Mouse (Mus musculus): ENCODE results near the gene Dcakd.

Gene Dcakd

DNA sequence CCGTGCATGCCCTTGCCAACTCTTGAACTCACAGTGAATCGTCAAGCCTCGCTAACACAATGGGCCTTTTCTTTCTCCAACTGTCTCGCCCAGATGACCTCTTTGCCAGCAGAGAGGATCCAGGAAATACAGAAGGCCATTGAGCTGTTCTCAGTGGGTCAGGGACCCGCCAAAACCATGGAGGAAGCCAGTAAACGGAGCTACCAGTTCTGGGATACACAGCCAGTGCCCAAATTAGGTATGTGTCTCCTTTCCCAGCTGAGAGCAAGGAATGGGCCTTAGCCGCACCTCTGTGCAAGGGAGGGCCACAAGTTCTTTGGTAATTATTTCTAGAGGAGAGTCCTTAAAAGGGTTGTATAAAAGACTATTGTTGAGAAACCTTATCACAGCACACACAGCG lies 18.2 kb upstream of the Dcakd start:
- no peak for DNase-seq

DNA sequence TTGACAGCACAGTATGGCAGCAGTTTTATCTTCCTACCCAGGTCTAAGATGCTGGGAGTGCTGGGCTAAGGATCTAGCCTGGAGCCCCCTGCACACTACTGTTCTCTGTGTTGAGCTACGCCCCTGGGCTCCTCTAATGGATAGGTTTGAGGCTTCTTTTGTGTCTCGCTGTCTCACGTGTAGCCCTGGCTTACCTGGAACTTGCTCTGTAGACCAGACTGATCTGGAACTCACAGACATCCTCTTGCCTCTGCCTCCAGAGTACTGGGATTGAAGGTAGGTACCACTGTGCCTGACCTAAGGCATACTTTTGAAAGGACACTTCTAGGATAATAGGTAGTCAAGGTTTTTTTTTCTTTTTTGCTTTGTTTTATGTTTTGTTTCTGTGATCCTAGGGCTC lies 15.8 kb upstream of the Dcakd start:
- no peak for DNase-seq

DNA sequence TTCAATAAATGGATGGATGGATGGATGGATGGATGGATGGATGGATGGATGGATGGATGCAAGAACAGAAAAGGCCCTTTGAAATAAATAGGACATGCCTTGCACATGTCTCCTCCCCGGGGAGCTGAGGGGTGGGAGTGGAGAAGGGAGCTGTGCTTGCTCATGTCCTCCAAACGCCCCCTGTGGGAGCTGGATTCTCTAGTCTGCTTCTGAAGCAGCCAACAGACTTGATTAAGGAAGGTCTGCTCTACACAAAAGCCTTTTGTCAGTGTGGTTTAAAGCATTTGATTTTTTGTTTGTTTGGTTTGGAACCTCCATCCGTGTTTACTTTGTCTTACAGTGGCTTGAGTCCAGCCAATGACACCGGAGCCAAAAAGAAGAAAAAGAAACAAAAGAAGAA lies 14.7 kb upstream of the Dcakd start:
- DNase-seq, result no peak

DNA sequence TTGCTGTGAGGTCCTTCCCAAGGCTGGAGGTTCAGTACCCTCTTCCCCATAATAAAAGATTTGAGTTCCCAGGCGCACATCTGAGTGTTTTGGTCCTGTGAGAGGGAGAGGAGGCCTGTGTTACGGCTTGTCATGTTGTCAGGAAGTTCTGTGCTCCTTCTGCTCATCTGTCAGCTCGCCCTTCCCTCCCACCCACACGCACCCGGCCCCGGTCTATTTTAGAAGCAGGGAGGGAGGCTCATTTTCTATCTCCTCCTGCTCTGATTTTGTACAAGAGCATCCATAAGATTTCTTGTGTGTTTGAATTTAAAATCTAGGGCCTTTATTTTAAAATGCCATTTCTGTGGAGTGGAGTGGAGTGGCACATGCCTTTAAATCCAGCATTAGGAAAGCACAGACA lies 9.9 kb upstream of the Dcakd start:
- no peak for DNase-seq

DNA sequence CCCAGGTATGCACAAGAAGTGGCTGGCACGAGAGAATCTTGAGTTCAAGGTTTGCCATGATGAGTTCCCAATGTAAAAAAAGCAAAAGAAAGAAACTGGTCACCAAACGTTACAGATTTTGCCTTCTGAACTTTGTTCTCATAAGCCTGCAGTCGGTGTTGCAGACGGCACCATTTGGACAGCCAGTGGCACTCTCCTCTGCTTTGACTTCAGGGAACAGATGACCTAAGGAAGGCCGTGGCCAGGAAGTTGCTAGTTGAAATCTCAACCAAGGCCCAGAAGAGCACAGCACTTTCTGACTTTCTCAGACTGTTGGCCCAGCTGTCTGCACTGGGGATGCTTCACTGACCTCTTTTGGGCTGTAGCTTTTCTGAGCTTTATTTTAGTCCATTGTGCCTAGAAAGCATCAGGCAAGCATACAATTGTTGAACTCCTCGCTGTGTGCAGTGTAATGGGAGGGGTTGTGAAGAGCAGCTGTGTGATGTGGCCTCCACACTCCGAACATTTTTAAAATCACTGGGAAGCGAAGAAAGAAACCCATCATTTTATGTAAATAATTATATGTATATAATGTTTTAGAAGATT lies 8.8 kb upstream of the Dcakd start:
- DNase-seq, result no peak

DNA sequence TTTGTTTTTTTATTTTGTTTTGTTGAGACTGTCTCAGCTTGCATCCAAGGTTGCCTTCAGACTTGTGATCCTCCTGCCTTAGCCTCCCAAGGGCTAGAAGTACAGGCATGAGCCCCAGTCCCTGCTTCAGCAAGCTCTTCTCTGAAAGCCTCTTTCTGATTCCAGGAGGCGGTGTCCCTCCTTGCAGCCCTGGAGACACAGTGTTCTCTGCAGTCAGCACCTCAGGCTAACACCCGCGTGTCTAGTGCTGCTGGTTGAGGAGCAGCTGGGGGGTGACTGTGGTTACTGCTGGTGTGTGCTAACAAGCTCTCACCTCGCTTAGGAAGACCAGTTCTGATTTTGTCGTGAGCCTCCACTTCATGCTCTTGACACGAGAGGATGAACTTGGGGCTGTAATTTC lies 6.9 kb upstream of the Dcakd start:
- no peak for DNase-seq

DNA sequence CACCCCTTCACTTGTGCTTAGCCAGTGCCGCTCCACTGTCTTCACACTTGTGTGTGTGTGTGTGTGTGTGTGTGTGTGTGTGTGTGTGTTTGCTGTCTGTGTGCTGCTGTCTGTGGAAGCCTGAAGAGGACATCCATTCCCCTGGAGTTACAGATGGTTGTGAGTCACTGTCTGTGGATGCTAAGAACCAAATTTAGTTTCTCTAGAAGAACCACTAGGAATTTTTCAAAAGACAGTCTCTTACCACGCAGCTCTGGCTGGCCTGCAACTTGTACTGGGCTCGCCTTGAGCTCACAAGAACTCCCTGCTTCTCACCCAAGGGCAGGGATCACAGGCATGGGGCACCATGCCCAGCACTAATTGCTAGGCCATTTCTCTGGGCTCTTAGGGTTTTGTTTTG lies 4.9 kb upstream of the Dcakd start:
- no peak for DNase-seq

DNA sequence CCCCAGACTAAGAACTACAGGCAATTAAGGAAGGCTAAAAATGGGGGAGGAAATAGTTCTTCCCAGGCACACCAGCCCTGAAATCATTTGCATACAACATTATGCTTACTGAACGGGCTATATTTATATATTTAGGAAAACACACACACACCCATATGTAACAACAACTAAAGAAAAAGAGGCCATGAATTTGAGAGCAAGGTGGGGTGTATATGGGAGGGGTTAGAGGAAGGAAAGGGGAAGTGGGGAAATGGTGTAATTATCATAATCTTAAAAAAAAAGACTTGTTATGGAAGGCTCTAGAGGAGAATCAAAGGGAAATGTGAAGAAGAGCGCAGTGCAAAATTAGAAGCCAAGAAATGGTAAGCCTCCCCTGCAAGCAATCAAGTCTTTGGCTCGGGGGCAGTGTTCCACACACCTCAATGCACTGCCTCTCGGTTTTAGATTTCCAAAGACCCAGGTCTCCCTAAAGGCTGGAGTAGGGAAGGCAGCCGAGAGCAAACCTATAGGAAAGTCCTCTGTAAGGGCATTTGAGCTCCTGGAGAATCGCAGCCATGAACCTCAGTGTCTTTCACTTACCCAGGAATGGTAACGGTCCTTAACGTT lies 460 bp downstream of the Dcakd start:
- no peak for DNase-seq

DNA sequence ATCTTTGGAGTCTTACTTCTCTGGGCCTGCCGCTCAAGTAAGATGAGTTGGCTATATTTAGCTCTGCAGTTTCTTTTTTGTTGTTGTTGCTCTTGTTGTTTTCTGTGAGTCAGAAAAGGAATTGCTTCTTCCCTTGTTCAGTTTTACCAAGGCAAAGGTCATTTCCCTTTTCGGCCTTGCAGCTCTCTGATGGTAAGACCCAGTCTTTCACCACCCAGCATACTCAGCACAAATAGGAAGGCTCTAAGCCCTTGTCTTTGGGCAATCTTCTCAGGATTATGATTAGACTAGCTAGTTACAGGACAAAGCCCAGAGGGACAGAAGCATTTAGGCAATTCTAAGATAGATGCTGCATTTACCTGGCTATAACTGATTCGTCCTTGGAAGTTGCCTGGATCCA lies 1.2 kb downstream of the Dcakd start:
- no peak for DNase-seq

DNA sequence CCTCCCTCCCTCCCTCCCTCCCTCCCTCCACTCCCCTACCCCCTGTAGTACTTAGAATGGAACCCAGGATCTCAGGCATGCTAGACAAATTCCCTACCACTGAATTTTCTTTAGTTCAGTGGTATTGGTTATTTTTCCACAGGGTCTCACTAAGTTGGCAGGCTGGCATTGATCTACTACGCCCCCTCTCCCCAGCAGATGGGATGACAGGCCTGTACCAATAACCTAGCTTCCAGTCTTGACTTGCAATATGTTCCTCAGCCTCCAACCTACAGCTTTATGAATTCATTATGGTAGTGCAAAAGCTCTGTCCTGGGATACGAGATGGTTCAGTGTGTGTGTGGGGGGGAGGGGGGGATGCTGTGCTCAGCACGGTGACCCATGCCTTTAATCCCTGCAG lies 4.2 kb downstream of the Dcakd start:
- DNase-seq, result no peak

DNA sequence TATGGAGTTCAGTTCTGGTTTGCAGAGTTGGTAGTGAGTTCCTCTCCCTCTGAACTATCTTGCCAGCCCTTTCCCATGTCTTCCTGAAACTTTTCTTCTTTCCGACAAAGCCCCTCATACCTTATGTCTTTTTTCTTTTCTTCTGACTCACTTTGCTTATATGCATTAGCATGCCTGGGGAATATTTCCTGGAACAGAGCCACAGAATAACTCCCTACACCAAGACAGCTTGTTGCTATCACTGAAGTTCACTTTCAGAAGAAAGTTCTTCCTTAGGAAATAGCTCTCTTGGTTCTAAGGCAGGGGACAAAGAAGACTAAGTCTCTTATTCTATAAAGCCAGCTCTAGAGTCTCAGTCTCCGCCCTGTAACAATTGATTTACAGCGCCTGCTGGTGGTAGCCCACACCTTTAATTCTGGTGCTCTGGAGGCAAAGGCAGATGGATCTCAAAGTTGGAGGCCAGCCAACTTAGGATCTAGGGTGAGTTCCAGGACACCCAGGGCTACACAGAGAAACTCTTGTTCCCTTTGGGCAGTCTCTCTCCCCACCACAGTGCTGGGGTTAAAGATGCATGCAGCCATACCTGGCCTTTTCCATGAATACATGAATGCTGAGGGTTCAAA lies 7.3 kb downstream of the Dcakd start:
- DNase-seq, result no peak

DNA sequence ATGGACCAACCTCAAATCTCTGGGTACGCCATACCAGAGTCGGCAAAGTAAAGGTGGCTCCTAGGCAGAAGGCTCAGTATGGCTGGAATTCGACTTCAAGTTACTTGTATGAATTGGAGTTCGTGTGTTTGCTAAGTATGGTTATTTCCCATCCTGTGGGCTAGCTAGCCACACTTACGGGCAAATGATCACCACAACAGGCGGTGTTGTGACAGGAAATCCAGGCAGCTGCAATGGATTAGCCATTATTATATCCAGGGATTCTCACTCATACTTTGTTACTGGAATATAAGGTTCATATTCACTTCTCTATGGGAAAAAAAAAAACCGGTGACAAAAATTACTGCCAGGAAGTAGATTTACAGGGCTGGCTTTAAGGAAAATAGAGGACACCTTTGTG lies 8.8 kb downstream of the Dcakd start:
- no peak for DNase-seq

DNA sequence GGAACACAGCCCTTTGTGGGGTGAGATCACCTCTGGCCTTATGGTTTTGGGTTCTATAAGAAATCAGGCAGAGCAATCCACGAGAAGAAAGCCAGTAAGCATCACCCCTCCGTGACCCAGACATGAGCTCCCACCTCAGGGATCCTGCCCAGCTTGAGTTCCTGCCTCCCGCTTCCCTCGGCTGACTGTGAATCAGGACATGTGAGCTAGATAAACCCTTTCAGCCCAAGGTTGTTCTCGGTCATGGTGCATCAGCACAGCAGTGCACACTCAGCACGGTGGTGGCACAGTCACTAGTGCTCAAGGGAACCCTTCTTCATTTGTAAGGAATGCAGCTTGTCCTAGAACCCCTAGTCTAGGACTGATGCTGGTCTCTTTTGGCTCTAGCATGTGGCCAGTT lies 9.3 kb downstream of the Dcakd start:
- no peak for DNase-seq

DNA sequence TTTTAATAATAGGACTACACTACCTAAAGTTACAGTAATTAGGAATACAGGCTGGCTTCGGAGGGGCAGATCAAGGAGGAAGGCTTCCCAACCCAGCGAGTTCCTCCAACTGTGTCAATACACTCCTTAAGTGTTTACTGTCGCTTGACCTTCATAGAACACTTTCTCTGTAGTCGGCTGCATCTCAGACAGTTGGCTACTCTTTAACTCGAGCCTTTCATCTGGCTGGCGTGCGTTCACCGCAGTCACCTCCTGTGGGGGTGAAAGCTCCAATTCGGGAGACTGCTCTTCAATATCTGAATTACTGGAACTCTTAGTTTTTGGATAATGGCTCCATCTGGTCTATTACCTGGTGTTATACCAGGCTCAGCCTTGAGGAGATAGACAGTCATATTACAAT lies 10.5 kb downstream of the Dcakd start:
- DNase-seq, result no peak

DNA sequence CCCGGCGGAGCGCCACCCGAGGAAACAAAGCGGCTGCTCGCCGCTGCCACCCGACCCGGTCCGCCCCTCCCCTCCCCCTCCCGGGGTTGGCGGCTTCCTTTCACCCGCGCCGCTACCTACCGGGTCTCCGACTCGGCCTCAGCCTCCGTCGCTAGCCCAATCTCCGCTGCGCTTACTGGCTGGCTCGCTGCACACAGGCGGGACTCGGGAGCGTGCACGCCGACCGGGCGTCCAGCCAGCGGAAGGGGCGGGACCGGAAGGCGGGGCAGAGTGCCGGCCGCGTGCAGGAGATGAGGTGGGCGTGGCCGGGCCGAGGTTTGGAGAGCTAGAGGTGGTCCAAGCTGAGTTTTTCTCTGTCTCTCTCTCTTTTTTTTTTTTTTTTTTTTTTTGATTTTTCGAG lies 11.2 kb downstream of the Dcakd start:
- DNase-seq, result peak; percentile 97

DNA sequence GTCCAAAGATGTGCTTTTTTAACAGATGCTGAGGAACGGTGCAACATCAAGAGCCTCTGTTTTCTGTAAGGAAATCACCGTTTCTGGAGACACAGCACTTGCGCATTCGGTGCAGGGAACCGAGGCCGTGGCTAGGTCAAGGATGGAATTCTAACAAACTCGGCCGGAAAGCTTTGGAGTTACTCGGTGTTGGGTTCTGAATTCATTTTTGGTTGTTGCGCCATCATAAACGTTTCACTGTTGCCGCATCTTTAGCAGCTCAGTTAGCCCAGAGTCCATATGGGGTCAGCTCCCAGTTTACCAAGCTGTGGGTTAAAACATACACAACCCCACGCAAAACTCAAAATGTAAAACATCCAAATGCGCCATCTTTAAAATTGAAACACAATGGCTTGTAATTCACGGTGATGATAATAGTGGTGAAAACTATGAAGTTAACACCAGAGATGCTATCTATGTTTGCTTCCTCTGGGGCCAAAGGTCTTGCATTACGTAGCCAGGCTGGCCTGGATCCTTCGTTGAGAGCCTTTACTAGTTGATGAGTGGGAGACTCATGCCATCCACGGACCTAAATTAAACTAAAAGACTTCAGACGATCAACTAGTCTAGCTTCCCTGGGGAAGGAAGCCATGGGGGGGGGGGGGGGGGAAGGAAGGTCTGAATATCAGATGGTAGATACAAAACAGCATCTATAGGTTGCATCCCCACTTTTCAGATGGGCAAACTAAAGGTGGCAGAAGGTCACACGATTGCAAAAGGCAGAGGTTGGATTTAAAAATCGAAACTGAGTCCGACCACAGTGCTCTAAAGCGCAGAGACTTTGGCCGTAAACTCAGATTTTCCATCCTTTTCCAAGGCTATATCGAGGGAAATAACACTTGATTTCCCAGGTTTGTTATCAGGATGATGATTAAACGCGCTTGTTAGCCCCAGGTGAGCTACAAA lies 12.0 kb downstream of the Dcakd start:
- DNase-seq, result no peak

DNA sequence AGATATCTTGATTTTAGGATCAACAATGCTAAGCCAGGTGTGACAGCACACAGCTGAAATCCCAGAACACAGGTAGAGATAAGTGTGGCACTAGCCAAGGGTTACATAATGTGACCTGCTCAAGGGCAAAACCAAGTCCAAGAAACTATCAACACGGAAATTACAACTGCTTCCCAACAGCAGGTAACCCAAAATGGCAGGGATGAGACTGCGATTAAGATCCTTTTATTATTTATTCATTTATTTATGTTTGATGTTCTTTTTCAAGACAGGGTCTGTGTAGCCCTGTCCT lies 17.0 kb downstream of the Dcakd start:
- no peak for DNase-seq

DNA sequence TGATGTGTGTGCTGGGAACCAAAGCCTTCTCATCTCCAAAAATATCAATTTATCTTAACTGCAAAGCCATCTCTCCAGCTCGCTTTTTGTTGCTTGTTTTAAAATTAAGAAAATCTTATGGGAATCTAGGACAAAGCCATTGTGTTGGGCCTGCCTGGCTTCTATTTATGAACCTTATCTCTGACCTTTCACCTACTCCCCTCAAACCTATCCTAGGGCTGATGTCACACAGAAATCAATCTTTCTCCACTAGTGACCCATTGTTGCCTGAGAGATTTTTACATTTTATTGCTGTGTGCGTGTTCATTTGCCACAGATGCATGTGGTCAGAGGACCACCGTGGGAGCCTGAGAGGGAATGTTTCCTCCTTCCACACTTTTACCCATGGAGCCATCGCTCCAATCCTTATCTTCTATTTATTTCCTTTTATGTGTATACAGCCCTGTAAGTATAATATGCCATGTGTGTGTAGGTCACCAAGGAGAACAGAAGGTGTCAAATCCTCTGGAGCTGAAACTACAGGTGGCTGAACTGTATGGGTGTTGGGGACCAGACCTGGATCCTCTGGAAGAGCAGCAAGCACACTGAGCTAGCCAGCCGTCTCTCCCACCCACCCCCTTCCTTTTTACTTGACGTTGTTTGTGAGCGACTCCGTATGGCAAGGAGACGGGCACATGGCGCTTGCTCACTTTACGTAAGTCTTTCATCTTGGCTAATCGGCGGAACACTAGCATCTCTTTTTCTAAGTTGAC lies 17.5 kb downstream of the Dcakd start:
- no peak for DNase-seq

DNA sequence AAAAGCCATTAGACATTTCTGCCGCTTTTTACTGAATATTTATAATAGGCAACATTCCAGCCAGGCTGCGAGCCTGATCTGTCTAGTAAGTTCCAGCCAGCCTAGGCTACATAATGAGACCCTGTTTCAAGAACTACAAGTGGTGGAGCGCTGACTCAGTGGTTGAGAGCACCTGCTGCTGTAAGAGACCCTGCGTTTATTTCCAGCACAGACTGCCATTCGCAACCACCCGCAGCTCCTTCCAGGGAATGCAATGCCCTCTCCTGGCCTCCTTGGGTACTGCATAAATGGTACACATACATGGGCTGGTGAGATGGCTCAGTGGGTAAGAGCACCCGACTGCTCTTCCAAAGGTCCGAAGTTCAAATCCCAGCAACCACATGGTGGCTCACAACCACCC lies 18.9 kb downstream of the Dcakd start:
- DNase-seq, result peak; percentile 39

DNA sequence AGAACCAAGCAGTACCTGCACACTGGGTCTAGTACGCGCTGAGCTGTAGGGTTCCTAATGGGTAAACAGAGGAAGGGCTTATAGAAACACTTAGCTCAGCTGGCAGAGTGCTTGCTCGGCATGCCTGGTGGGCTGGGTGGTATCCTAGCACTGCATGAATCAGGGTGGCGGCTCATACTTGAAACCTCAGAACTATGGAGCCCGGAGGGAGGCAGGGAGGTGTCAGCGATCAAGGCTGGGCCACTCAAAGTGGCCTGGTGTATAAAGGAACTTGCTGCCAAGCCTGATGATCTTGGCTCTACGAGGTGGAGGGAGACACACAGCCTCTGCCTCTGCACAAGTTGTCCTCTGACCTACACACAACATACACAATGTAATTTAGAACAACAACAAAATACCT lies 19.6 kb downstream of the Dcakd start:
- DNase-seq, result no peak

DNA sequence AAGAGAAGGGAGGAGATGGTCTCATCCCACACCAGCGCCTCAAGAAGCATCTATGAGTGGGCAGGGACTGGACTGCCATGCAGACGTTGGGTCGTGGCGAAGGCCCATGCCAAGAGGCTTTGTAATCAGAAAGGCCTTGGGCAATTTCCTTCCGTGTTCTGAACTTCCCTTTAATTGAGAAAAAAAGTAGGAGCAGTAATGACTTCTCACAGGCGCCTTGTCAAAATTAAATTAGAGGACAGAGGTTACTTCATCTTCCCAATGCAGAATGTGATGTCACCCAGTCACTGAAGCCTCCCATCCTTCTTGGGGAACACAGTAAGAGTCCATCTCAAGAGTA lies 21.2 kb downstream of the Dcakd start:
- no peak for DNase-seq

DNA sequence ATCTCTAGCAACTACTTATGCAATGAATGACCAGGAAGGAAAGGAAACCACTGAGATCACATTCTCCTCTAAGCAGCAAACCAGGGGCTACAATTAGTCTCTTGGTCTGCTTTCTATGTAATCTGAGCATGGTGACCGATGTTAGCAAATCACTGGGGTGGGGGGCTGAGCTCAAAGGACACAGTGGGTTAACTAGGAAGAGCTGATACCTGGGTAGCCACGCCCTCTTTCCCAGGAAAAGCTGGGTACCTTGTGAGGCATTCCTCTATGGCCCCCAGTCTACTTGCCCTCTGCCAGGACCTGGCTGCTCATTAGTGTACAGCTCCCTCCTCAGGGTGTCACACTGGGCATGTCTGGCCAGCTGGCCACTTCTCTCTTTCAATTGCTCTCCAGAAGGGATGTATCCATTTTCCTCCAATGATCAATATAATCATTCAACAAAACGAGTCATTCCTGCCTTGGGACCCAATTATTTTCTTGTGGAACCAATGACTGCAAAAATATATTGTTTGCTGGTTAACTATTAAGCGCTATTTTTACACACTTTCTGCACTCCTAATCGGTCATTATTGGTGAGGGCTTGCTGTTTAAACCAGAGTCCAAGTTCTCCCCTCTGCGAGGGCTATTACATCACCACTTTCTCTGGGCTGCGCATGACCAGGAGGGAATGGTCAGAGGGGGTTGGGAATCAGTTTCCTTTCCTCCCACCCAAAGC lies 21.7 kb downstream of the Dcakd start:
- DNase-seq, result no peak

Data from thymus, postnatal 25 days (tissue).